Mouse (Mus musculus) gonadal fat pad, adult 2 months (tissue): ENCODE data around the gene B830017H08Rik. TPM values are rescaled to one million over a fixed set of nuclear protein-coding genes. Genes with fewer than 3 reads are reported as not detected.

Experiments
- DNase-seq: peaks from one replicate; pipeline ENCODE4 v3.0.0-alpha.2; 2012; ENCODE audit warnings: low read depth
- polyA plus RNA-seq: library from polyadenylated mRNA; depleted of rRNA; stranded (reverse); fragments of >200 nt; gene quantifications from 2 replicates; pipeline ENCODE4 v1.2.3, GENCODE M21; 2012; rRNA removed

B830017H08Rik gene
- polyA plus RNA-seq, 1 experiment = not detected

DNA sequence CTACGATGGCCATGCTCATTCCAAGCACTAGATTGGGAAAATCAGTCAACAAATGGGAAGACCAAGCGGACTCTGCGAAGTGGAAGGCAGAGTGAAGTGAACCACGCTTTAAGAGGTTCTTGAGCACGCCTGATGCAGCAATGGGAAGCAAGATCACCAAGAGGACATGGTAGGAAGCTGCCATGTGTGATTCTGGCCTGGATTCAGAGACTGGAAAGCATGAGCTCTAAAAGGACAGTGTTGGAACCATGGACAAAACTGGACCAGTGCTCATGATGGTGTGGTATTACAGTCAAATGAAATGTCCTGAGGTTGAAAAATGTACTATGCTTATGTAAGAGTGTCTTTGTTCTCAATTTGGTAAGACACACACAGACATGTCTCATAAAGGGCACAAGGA is 18.4 kb downstream of the B830017H08Rik start:
- no peak for DNase-seq

GRCm38 (mm10) chr16:17851860-17852259 is 18.9 kb downstream of the B830017H08Rik start:
- DNase-seq = no peak

GRCm38 (mm10) chr16:17853263-17853662 is 20.3 kb downstream of the B830017H08Rik start:
- no peak for DNase-seq

- no peak for DNase-seq
Measured at GRCm38 (mm10) chr16:17857157-17857556, 24.2 kb downstream of the B830017H08Rik start.

DNA sequence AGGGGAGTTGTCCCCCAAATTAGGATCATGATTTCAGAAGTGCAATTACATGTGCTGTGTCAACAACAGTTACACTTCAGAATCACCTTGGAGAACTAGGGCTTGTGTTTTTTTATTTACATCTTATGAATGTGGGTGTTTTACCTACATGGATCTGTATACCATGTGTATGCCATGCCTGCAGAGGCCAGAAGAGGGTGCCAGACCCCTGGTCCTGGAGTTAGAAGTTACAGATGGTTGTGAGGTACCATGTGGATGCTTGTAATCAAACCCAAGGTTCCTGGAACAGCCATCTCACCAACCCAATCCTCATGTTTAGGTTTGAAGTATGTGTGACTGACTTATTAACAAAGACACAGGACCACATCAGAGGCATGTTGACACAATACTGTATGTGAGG is 25.7 kb downstream of the B830017H08Rik start:
- no peak for DNase-seq

DNA sequence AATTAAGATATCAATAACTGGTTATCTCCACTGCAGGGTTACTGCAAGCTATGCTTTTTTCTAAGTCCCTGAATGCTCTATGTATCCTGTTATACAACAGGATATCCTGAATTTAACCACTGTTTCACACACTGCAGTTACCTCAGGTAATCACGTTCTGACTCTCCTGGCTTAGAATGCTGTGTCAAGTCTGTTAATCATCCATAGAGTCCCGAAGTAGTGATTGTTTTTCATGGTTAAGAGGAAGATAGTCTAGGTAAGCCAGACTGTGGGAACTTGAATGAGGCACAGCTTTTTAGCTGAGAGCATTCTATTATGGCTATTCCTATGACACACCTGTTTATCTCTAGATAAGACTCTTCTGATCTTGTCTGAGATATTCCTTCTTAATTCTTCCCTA is 32.4 kb downstream of the B830017H08Rik start:
- no peak for DNase-seq

DNA sequence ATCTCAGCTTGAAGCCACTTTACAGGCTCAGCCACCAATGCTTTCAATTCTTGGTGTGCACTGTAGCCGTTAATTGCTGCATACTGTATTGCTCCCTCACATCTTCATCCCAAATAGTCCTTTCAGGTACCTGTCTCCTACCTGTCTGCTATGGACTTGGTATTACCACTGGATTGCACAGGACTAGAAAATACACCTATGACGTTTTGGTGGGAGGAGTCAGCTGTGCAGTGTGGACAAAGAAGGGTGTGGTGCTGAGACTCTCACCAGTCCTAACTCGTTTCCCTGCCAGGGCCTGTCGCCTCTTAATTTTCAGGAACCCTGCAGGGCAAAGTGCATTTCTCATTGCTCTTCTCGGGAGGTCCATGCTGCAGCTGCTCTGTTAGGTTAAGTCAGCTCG is 32.8 kb downstream of the B830017H08Rik start:
- DNase-seq = no peak

DNA sequence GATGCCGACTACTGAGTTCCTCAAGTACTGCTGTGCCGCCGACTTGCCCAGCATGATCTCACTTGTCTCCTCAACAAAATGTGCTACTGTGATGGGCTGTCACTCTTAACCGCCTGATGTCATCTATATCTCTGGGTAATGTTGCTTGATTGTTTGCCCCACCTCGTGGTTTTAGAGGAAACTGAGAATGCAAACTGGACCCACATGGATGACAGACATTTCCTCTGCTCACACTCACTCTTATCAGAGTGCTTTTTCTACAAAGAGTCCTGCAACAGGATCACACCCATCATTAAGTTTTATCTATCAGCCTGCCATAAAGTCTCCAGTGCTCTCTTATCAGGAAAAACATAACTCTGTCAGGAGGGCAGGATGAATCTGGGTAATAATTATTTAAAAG is 38.3 kb downstream of the B830017H08Rik start:
- no peak for DNase-seq

DNA sequence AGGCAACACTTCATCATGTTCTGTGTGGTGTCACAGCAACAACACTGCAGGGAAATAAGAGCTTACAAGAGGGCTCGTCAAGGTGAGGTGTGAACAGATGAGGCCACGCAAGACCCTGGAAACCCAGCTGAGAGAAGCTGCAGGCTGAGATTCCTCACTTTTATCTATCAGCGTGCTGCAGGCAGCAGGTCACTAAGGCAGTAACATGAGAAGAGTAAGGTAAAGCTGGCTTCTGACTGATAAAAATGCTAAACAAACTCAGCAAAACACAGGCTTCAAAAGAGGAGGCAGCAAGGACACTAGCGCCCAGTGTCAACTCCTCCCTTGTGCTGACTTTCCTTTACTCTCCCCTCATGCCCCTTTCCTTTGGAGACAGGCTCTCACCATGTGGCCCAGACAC is 40.1 kb downstream of the B830017H08Rik start:
- DNase-seq = no peak

DNA sequence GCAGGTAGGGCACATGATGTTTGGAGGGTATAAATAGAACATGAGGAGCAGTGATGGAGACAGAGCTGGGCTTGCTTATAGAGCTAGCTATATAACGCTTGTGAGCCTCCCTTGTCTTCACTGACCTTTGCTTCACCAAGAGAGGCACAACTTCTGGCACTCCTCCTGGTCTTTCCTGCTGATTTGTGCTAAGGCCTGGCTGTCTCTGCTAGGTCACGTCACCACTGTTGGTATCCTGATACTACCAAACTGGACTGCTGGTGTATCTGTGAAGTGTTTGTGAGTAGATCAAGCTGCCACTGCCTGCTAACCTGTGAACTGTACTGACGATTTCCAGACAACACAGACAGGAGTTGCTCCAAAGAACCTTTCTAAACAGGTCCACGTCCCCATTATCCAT is 42.3 kb downstream of the B830017H08Rik start:
- no peak for DNase-seq

DNA sequence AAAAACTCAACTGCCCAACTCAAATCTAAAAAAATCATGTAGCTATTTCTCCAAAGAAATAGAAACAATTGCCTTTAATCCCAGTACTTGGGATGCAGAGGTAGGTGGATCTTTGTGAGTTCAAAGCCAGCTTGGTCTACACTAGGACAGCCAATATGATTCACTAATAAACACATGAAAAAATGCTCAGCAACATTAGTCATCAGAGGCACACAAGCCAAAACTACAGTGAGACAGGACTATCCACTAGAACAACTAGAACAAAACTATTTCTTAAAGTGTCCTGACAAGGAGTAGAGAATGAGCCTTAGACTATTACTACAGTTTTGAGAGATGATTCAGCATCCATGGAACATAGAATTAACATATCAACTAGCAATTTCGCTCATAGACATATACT is 43.2 kb downstream of the B830017H08Rik start:
- DNase-seq = no peak

DNA sequence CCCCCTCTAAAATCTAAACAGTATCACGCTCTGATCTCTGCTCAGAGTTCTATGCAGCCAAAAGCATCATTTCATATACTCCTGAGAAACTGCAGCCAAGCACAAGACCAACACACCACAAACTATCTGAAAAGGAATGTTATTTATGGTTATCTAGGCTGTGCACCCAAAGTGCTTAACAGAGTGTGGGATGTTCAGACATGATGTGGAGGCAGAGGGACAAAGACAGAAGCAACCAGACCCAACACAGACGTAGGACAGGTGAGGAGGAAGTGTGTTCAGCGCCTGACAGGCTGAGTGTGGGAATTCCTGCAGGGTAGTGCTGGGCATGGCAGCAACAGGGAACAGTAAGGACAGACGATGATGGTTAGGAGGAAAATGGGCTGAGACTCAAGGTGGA is 46.6 kb downstream of the B830017H08Rik start:
- DNase-seq = no peak

- no peak for DNase-seq
Measured at GRCm38 (mm10) chr16:17882196-17882595, 49.3 kb downstream of the B830017H08Rik start.

DNA sequence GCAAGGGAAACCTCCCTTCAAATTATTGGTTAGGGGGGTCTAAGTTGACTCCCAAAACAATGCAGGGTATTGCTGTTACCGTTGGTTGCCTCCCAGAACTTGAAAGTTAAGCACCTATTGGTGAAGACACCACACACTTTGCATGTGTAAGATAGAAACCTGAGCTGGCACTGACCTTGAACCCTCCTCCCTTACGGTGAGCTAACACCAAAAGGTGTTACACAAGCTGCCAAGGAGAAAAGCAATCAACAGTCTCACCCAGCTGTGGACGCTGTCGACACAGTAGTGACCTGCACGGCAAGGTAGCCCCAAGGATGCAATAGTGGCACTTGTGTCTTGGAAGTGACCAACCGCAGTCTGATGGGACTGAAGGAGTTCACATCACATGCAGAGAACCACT is 51.2 kb downstream of the B830017H08Rik start:
- no peak for DNase-seq

Other genes with a start within 250 kb of the B830017H08Rik start
- gene Slc7a4, start 249.9 kb upstream of the B830017H08Rik start, polyA plus RNA-seq = 214 and 332 TPM in 2 replicates
- gene Smpd4, start 213.8 kb upstream of the B830017H08Rik start, polyA plus RNA-seq = 52.4 and 69.2 TPM in 2 replicates
- gene Ccdc74a, start 186.7 kb upstream of the B830017H08Rik start, polyA plus RNA-seq = 15.7 and 23.9 TPM in 2 replicates
- gene Med15, start 100.2 kb upstream of the B830017H08Rik start, polyA plus RNA-seq = 79.6 and 82.6 TPM in 2 replicates
- 44.3 and 56.7 TPM in 2 replicates for gene Klhl22, start 73.5 kb upstream of the B830017H08Rik start, polyA plus RNA-seq
- gene Scarf2, start 35.8 kb upstream of the B830017H08Rik start, polyA plus RNA-seq = 29.3 and 32.9 TPM in 2 replicates
- gene Car15, start 5.2 kb downstream of the B830017H08Rik start, polyA plus RNA-seq = 1.1 and 1.2 TPM in 2 replicates
- 0.35 and 0.51 TPM in 2 replicates for gene Gm20518, start 58.5 kb downstream of the B830017H08Rik start, polyA plus RNA-seq
- 0.31 and 0.53 TPM in 2 replicates for gene Tssk1, start 61.1 kb downstream of the B830017H08Rik start, polyA plus RNA-seq
- 106 and 114 TPM in 2 replicates for gene Dgcr2, start 65.4 kb downstream of the B830017H08Rik start, polyA plus RNA-seq
- gene Tssk2, start 65.5 kb downstream of the B830017H08Rik start, polyA plus RNA-seq = 3.3 and 4.1 TPM in 2 replicates
- gene Ess2, start 78.2 kb downstream of the B830017H08Rik start, polyA plus RNA-seq = 22.5 and 28.2 TPM in 2 replicates
- gene Gsc2, start 81.9 kb downstream of the B830017H08Rik start, polyA plus RNA-seq = 0.10 TPM in 1 of 2 replicates, not detected in the other
- 302 and 354 TPM in 2 replicates for gene Slc25a1, start 95.1 kb downstream of the B830017H08Rik start, polyA plus RNA-seq
- gene Vpreb2, start 147.3 kb downstream of the B830017H08Rik start, polyA plus RNA-seq = not detected in 2 replicates
- gene Dgcr6, start 219.7 kb downstream of the B830017H08Rik start, polyA plus RNA-seq = 89.8 and 92.7 TPM in 2 replicates